Mouse (Mus musculus) embryonic fibroblast, embryonic 13.5 days (primary cell): Measurements from ENCODE around the gene Epop. TPM values are rescaled to one million over a fixed set of nuclear protein-coding genes. Genes with fewer than 3 reads are reported as not detected.
A peak's percentile ranks its signal among the peaks of the same experiment; 100 is the strongest.

Experiments
- H3K27ac ChIP-seq: 2 replicates; pipeline ENCODE4 v1.5.1; 2012; ENCODE audit warnings: low read length, control low read depth, inconsistent platforms; ENCODE audit not compliant: insufficient read depth
- H3K4me1 ChIP-seq: 2 replicates; pipeline ENCODE4 v1.6.1; 2011; ENCODE audit warnings: low read length; ENCODE audit not compliant: control insufficient read depth, insufficient read depth
- H3K4me3 ChIP-seq: 2 replicates; pipeline ENCODE4 v1.5.1; 2011; ENCODE audit warnings: mild to moderate bottlenecking, control low read depth, low read length; ENCODE audit not compliant: insufficient read depth
- CTCF ChIP-seq: IDR thresholded peaks from 2 replicates; pipeline ENCODE4 v1.5.1; 2011; ENCODE audit warnings: mild to moderate bottlenecking, control low read depth, low read length, moderate library complexity, borderline replicate concordance; ENCODE audit not compliant: insufficient read depth
- POLR2A ChIP-seq: IDR thresholded peaks from 2 replicates; pipeline ENCODE4 v1.6.1; 2011; ENCODE audit warnings: low read depth, mild to moderate bottlenecking, control low read depth, low read length, moderate library complexity
- polyA plus RNA-seq: library from polyadenylated mRNA; stranded (reverse); fragments of >200 nt; gene quantifications from 2 replicates; pipeline ENCODE4 v1.2.4, GENCODE M21; 2011; ENCODE audit warnings: low read depth; ENCODE audit not compliant: missing spikeins, insufficient read length

Gene Epop
- polyA plus RNA-seq, 1 experiment = 1.4 TPM

GRCm38 (mm10) chr11:97668160-97668559 lies 38.7 kb upstream of the Epop start:
- H3K27ac ChIP-seq = no peak overlapping the region
- H3K4me1 ChIP-seq = no peaks in the 10 kb centered on the region
- TF ChIP-seq POLR2A (no peak), CTCF (no peak)
- no peak overlapping the region for H3K4me3 ChIP-seq

- Histone ChIP-seq H3K4me1 (0 out of 2 replicates have a peak, but pooled peaks cover 2% of the 10 kb centered on the region), H3K4me3 (no peak overlapping the region), H3K27ac (no peak overlapping the region)
- no peak for TF ChIP-seq POLR2A
- TF ChIP-seq CTCF = no peak
Measured at GRCm38 (mm10) chr11:97666794-97667193, 37.3 kb upstream of the Epop start.

GRCm38 (mm10) chr11:97666221-97666620 lies 36.7 kb upstream of the Epop start:
- Histone ChIP-seq H3K4me3 (no peak overlapping the region), H3K27ac (no peak overlapping the region), H3K4me1 (peaks cover 3% of the 10 kb centered on the region; the same call in 1 of the 2 replicates)
- TF ChIP-seq CTCF = no peak
- TF ChIP-seq POLR2A = no peak

- no peak overlapping the region for H3K4me3 ChIP-seq
- TF ChIP-seq POLR2A (no peak), CTCF (no peak)
- H3K27ac ChIP-seq = no peak overlapping the region
- H3K4me1 ChIP-seq = peaks cover 6% of the 10 kb centered on the region; the same call in 1 of the 2 replicates
Measured at GRCm38 (mm10) chr11:97665431-97665830, 35.9 kb upstream of the Epop start.

- no peak for TF ChIP-seq POLR2A
- TF ChIP-seq CTCF = no peak
- Histone ChIP-seq H3K4me3 (0 out of 2 replicates have a peak overlapping the region, but pooled peaks have one; percentile 61), H3K4me1 (peaks cover 6% of the 10 kb centered on the region; the same call in 1 of the 2 replicates), H3K27ac (no peak overlapping the region)
Measured at GRCm38 (mm10) chr11:97664771-97665240, 35.3 kb upstream of the Epop start.

- Histone ChIP-seq H3K27ac (no peak overlapping the region), H3K4me1 (peaks cover 6% of the 10 kb centered on the region; the same call in 1 of the 2 replicates), H3K4me3 (peak overlapping the region; percentile 61)
- TF ChIP-seq CTCF (no peak), POLR2A (no peak)
Measured at GRCm38 (mm10) chr11:97664339-97664665, 34.8 kb upstream of the Epop start.

GRCm38 (mm10) chr11:97663528-97664338 lies 34.2 kb upstream of the Epop start:
- TF ChIP-seq CTCF (no peak), POLR2A (no peak)

GRCm38 (mm10) chr11:97662893-97663527 lies 33.5 kb upstream of the Epop start, which contains the start of gene Mllt6:
Mllt6 (plus strand) TSS chr11:97663414.
- Histone ChIP-seq H3K4me3 (peak within 1 kb of the TSS; percentile 61), H3K27ac (no peak within 1 kb of the TSS), H3K4me1 (peaks cover 6% of the 10 kb centered on the region; the same call in 1 of the 2 replicates)
- TF ChIP-seq CTCF (no peak), POLR2A (0 out of 2 replicates have a peak, but pooled peaks have one; percentile 25)

More at GRCm38 (mm10) chr11:97663528-97664338, 34.2 kb upstream of the Epop start:
- Histone ChIP-seq H3K4me1 (peaks cover 6% of the 10 kb centered on the region; the same call in 1 of the 2 replicates), H3K4me3 (peak overlapping the region; percentile 61), H3K27ac (no peak overlapping the region)

- H3K4me1 ChIP-seq = peaks cover 6% of the 10 kb centered on the region; the same call in 1 of the 2 replicates
- H3K27ac ChIP-seq = no peak overlapping the region
- peak overlapping the region; percentile 42 for H3K4me3 ChIP-seq
- TF ChIP-seq POLR2A (no peak), CTCF (no peak)
Measured at GRCm38 (mm10) chr11:97662207-97662892, 32.8 kb upstream of the Epop start.

- Histone ChIP-seq H3K4me3 (peak overlapping the region; percentile 6), H3K27ac (no peak overlapping the region), H3K4me1 (peaks cover 6% of the 10 kb centered on the region)
- TF ChIP-seq CTCF (no peak), POLR2A (no peak)
Measured at GRCm38 (mm10) chr11:97661648-97662133, 32.2 kb upstream of the Epop start.
